Mouse (Mus musculus) lung, adult 2 months (tissue): ENCODE results near the gene Tnnt3.

Experiments
- CTCF ChIP-seq: fragments of 200-500 bp; IDR thresholded peaks from 2 replicates; pipeline ENCODE4 v1.5.1; 2011; ENCODE audit warnings: mild to moderate bottlenecking, low read length, control low read depth; ENCODE audit not compliant: insufficient read depth
- POLR2A ChIP-seq: fragments of 200-500 bp; IDR thresholded peaks from 2 replicates; pipeline ENCODE4 v1.6.1; 2011; ENCODE audit warnings: low read depth, mild to moderate bottlenecking, control low read depth, low read length, borderline replicate concordance; ENCODE audit errors: extremely low read depth

DNA sequence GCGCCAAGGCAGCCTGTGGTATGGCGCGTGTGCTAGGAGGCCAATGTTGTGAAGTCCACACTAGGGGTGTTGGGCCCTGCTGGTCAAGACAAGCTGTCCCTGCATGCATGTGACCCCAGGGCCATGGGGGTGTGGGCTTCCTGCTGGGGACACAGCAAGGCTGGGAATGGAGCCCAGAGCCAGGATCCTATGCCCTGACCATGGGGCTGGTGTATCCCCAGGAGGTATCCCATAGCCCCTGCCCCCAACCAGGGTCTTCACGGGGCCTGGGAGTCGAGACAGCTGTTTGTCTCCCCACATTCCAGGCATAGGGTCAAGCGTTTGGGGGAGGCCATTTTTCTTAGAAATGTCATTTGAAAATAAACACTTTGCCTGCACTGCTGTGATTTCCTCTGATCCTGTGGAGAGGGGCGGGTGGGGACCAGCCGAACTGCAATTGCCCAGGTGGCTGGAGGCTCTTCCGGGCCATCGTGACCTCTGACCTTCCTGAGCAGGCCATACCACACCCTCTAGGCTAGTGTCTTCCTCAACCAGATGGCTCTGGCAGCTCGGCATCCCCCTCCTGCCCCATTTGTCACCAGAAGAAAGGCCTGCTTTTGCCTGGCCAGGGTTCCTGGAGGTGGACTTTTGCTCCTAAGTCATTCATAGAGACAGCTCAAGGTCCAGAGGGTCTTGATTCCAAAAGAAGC is 66.5 kb downstream of the Tnnt3 start:
- TF ChIP-seq POLR2A, result no peak
- TF ChIP-seq CTCF, result no peak
